Mouse (Mus musculus) C2C12 (cell line): Measurements from ENCODE around the gene Zfp235.

Source experiments
- CEBPB ChIP-seq: IDR thresholded peaks from one replicate; pipeline ENCODE4 v1.6.1; 2011; ENCODE audit warnings: low read depth, mild to moderate bottlenecking, control low read depth, moderate library complexity
- CTCF ChIP-seq: IDR thresholded peaks from one replicate; pipeline ENCODE4 v1.5.1; 2011; ENCODE audit not compliant: control insufficient read depth, insufficient read depth, insufficient read length
- MAX ChIP-seq: IDR thresholded peaks from one replicate; pipeline ENCODE4 v1.6.1; 2011; ENCODE audit warnings: mild to moderate bottlenecking, control low read depth
- MYOG ChIP-seq: IDR thresholded peaks from one replicate; pipeline ENCODE4 v1.6.1; 2011; ENCODE audit not compliant: control insufficient read depth, insufficient read length; ENCODE audit errors: extremely low read depth

GRCm38 (mm10) chr7:24111772-24112155 lies 22.2 kb upstream of the Zfp235 start:
- TF ChIP-seq CTCF (no peak), MYOG (no peak), MAX (no peak), CEBPB (no peak)
